10 mouse cellular contexts compared by ENCODE assay signal in the genomic region with DNA sequence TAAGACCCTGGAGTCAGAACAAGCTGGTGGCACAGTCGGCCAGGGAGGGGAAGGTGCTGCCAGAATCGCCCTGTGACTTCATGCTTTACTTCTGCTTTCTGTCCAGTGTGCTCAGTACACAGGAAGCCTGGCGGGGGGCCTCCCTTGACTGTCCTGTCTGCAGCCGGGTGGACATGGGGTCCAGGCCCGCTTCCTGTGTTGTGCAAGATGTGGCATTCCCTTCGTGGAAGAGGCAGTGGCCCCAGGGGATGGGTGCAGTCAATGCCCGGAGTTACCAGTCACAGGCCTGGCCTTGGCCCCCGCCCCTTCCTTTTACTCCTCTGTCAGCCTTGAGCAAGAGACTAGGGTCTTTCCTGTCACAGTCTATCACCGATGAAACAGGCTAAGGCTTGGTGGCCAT.
DNase-seq lines count a peak whose midpoint lies in the region; ATAC-seq and TF ChIP-seq lines count a peak whose summit lies in the region.
"Had no signal": no experiment of that assay in that cellular context is flagged by ENCODE, and none has a peak within 500 bp of the region (broad histone marks: within the 10 kb centered on the region; RNA-seq: fewer than 3 reads in every experiment).

No protein-coding gene starts in this region.

- H3K4me3 ChIP-seq in C2C12 (ENCODE audit: insufficient read depth, poor library complexity, severe bottlenecking) (no peak overlapping the region), macrophage (ENCODE audit: inconsistent target) (no peak overlapping the region)
- no peak overlapping the region for H3K4me3 ChIP-seq in layer of hippocampus, adult 2 months
- no peak overlapping the region for H3K4me3 ChIP-seq in limb, embryonic 10.5 days
- H3K4me3 ChIP-seq in midbrain, embryonic 14.5 days (replicated peaks; ENCODE audit: low read depth, low read length) = no peak overlapping the region
- H3K4me3 ChIP-seq: embryonic facial prominence, embryonic 13.5 days; neural tube, embryonic 13.5 days had no signal

- H3K9me3 ChIP-seq in limb, embryonic 10.5 days (replicated peaks) = no peaks in the 10 kb centered on the region
- no peaks in the 10 kb centered on the region for H3K9me3 ChIP-seq in midbrain, embryonic 14.5 days (ENCODE audit: control insufficient read depth, low read length)
- H3K9me3 ChIP-seq: embryonic facial prominence, embryonic 13.5 days; neural tube, embryonic 13.5 days had no signal

- WGBS in macrophage (ENCODE audit: missing documents) = 1% methylated on average over 9 of the region's 9 CpGs
- 78% methylated on average over 9 of the region's 9 CpGs for WGBS in limb, embryonic 10.5 days
- WGBS in midbrain, embryonic 14.5 days = 82% methylated on average over 9 of the region's 9 CpGs

- H3K9ac ChIP-seq in midbrain, embryonic 14.5 days (replicated peaks; ENCODE audit: low read length) = no peak overlapping the region
- H3K9ac ChIP-seq: embryonic facial prominence, embryonic 13.5 days; neural tube, embryonic 13.5 days had no signal

- H3K36me3 ChIP-seq in C2C12 (ENCODE audit: control insufficient read depth, insufficient read depth) = no peaks in the 10 kb centered on the region
- H3K36me3 ChIP-seq in macrophage (ENCODE audit: inconsistent target) = no peaks in the 10 kb centered on the region
- H3K36me3 ChIP-seq in limb, embryonic 10.5 days = no peaks in the 10 kb centered on the region
- no peaks in the 10 kb centered on the region for H3K36me3 ChIP-seq in midbrain, embryonic 14.5 days (ENCODE audit: control insufficient read depth, insufficient read depth, low read length)
- H3K36me3 ChIP-seq: embryonic facial prominence, embryonic 13.5 days; neural tube, embryonic 13.5 days had no signal

- DNase-seq in adrenal gland, adult 2 months = peak; percentile 65
- DNase-seq in adrenal gland, postnatal 25 days = no peak
- peak in 1 of 2 experiments; percentile 36 for DNase-seq in layer of hippocampus, adult 2 months (ENCODE audit: low spot score in 2 of 2)
- no peak for DNase-seq in urinary bladder, postnatal 25 days (ENCODE audit: low spot score)
- DNase-seq in limb, embryonic 10.5 days (ENCODE audit: low spot score) = no peak
- DNase-seq in midbrain, embryonic 14.5 days = no peak

- H3K4me2 ChIP-seq in midbrain, embryonic 14.5 days (ENCODE audit: low read length) = no peak overlapping the region
- H3K4me2 ChIP-seq: neural tube, embryonic 13.5 days had no signal

- H3K79me3 ChIP-seq in C2C12 (ENCODE audit: low read depth) = no peaks in the 10 kb centered on the region

- no peaks in the 10 kb centered on the region for H3K27me3 ChIP-seq in C2C12 (ENCODE audit: control insufficient read depth, insufficient read depth, insufficient read length)
- peaks cover 7% of the 10 kb centered on the region; the same call in 1 of the 2 replicates for H3K27me3 ChIP-seq in limb, embryonic 10.5 days (ENCODE audit: low read depth, poor library complexity, severe bottlenecking)
- no peaks in the 10 kb centered on the region for H3K27me3 ChIP-seq in midbrain, embryonic 14.5 days (ENCODE audit: control insufficient read depth, insufficient read depth, low read length)
- H3K27me3 ChIP-seq: embryonic facial prominence, embryonic 13.5 days; neural tube, embryonic 13.5 days had no signal

- no peak overlapping the region for H3ac ChIP-seq in C2C12 (ENCODE audit: control insufficient read depth, insufficient read length, low read depth)

- TF ChIP-seq CTCF in C2C12 (IDR thresholded peaks at IDR 0.05; ENCODE audit: control insufficient read depth, insufficient read depth, insufficient read length) = no peak
- no peak for TF ChIP-seq CTCF in layer of hippocampus, adult 2 months (conservative IDR thresholded peaks at IDR 0.05)

- no peak for ATAC-seq in midbrain, embryonic 14.5 days (ENCODE audit: low FRiP score, low TSS enrichment)

- peaks cover 26% of the 10 kb centered on the region for H3K4me1 ChIP-seq in limb, embryonic 10.5 days
- no peaks in the 10 kb centered on the region for H3K4me1 ChIP-seq in midbrain, embryonic 14.5 days (ENCODE audit: control insufficient read depth, insufficient read depth, low read length)
- H3K4me1 ChIP-seq: neural tube, embryonic 13.5 days had no signal

- peak overlapping the region; percentile 55; the same call in 1 of the 2 replicates for H3K27ac ChIP-seq in layer of hippocampus, adult 2 months
- H3K27ac ChIP-seq in macrophage = peak overlapping the region; percentile 93
- H3K27ac ChIP-seq in limb, embryonic 10.5 days = no peak overlapping the region
- H3K27ac ChIP-seq in midbrain, embryonic 14.5 days (replicated peaks; ENCODE audit: low read depth, low read length) = no peak overlapping the region
- H3K27ac ChIP-seq: embryonic facial prominence, embryonic 13.5 days; neural tube, embryonic 13.5 days had no signal

- H3K79me2 ChIP-seq in C2C12 (ENCODE audit: control insufficient read depth, insufficient read depth) (no peaks in the 10 kb centered on the region), macrophage (ENCODE audit: inconsistent target) (no peaks in the 10 kb centered on the region)

TF ChIP-seq in C2C12, 6 proteins besides CTCF, POLR2A, EP300 and RAD21:
- TF ChIP-seq USF1 (IDR thresholded peaks at IDR 0.05; ENCODE audit: low read depth) (no peak), MYOG (IDR thresholded peaks at IDR 0.05; ENCODE audit: control insufficient read depth, extremely low read depth, insufficient read length) (no peak), CEBPB (IDR thresholded peaks at IDR 0.05; ENCODE audit: low read depth) (peak; percentile 48)
TF ChIP-seq in C2C12: peak in this region for 1.

Comparison
In these comparisons a context has a peak if more than half of its experiments do, and no peak if none do; other contexts are left out.
1. H3K27ac ChIP-seq: peak in layer of hippocampus, adult 2 months (single experiment) and macrophage (single experiment); none in limb, embryonic 10.5 days (single experiment) and midbrain, embryonic 14.5 days (single experiment).